Mouse (Mus musculus) MEL (cell line): ENCODE measurements around the gene Ntrk3. TPM values are rescaled to one million over a fixed set of nuclear protein-coding genes. Genes with fewer than 3 reads are reported as not detected.

Experiments used
- DNase-seq: peaks from one replicate; pipeline ENCODE4 v3.0.0; 2011; ENCODE audit warnings: low read depth, low spot score
- H3K27ac ChIP-seq: 2 replicates; pipeline ENCODE4 v1.5.1; 2012; ENCODE audit warnings: low read depth, mild to moderate bottlenecking, control low read depth, low read length, moderate library complexity; ENCODE audit not compliant: control insufficient read depth
- H3K27me3 ChIP-seq, 2 experiments: fragments of 150-350 bp in 1 of 2; sonication (generic) in 1 of 2; 2 replicates each; pipeline ENCODE4 v1.6.1; 2012; ENCODE audit warnings: low read length in 2 of 2, mild to moderate bottlenecking in 2 of 2, improper control_type of control experiment in 1 of 2, moderate library complexity in 1 of 2; ENCODE audit not compliant: insufficient read depth in 2 of 2, control insufficient read depth in 1 of 2
- H3K36me3 ChIP-seq, 2 experiments: 2 replicates each; pipeline ENCODE4 v1.6.1; 2012 to 2014; ENCODE audit warnings: low read length in 2 of 2, improper control_type of control experiment in 1 of 2, inconsistent platforms in 1 of 2, mild to moderate bottlenecking in 1 of 2; ENCODE audit not compliant: insufficient read depth in 2 of 2, control insufficient read depth in 1 of 2
- H3K4me1 ChIP-seq, 2 experiments: fragments of 150-350 bp in 1 of 2; sonication (generic) in 1 of 2; 2 replicates each; pipeline ENCODE4 v1.6.1; 2012; ENCODE audit warnings: low read length in 2 of 2, improper control_type of control experiment in 1 of 2, mild to moderate bottlenecking in 1 of 2; ENCODE audit not compliant: insufficient read depth in 2 of 2, control insufficient read depth in 1 of 2
- H3K4me3 ChIP-seq, 2 experiments: fragments of 150-350 bp in 1 of 2; sonication (generic) in 1 of 2; 2 replicates each; pipeline ENCODE4 v1.5.1; 2012; ENCODE audit warnings: low read depth in 2 of 2, low read length in 2 of 2, mild to moderate bottlenecking in 2 of 2, moderate library complexity in 2 of 2, control low read depth in 1 of 2, improper control_type of control experiment in 1 of 2; ENCODE audit not compliant: control insufficient read depth in 1 of 2, insufficient read depth in 1 of 2
- H3K79me2 ChIP-seq: 2 replicates; pipeline ENCODE4 v1.6.1; 2012; ENCODE audit warnings: mild to moderate bottlenecking, low read length, moderate library complexity; ENCODE audit not compliant: control insufficient read depth, poor library complexity, insufficient read depth
- H3K9ac ChIP-seq: 2 replicates; pipeline ENCODE4 v1.6.1; 2012; ENCODE audit warnings: low read depth, mild to moderate bottlenecking, control low read depth, low read length, moderate library complexity; ENCODE audit not compliant: control insufficient read depth, poor library complexity, severe bottlenecking
- H3K9me3 ChIP-seq: fragments of 150-350 bp; sonication (generic); replicated peaks from 2 replicates; pipeline ENCODE4 v1.6.1; 2012; ENCODE audit warnings: mild to moderate bottlenecking, low read length, improper control_type of control experiment, moderate library complexity; ENCODE audit not compliant: insufficient read depth
- BHLHE40 ChIP-seq: IDR thresholded peaks from 2 replicates; pipeline ENCODE4 v1.6.1; 2012; ENCODE audit warnings: low read depth, mild to moderate bottlenecking, inconsistent platforms, low read length, improper control_type of control experiment, borderline replicate concordance
- CHD1 ChIP-seq: IDR thresholded peaks from 2 replicates; pipeline ENCODE4 v1.6.1; 2012; ENCODE audit warnings: low read depth, mild to moderate bottlenecking, inconsistent platforms, low read length, improper control_type of control experiment
- CHD2 ChIP-seq: IDR thresholded peaks from 2 replicates; pipeline ENCODE4 v1.6.1; 2011; ENCODE audit warnings: low read length, improper control_type of control experiment
- CTCF ChIP-seq, 3 experiments: IDR thresholded peaks in 2 of 3; conservative IDR thresholded peaks in 1 of 3; 2 replicates each; pipeline ENCODE4 v1.5.1; 2011 to 2012; ENCODE audit warnings: low read length in 3 of 3, low read depth in 2 of 3, mild to moderate bottlenecking in 2 of 3, improper control_type of control experiment in 1 of 3, inconsistent platforms in 1 of 3, mixed read lengths in 1 of 3, moderate library complexity in 1 of 3; ENCODE audit not compliant: control insufficient read depth in 1 of 3, insufficient read depth in 1 of 3, poor library complexity in 1 of 3, severe bottlenecking in 1 of 3
- ELF1 ChIP-seq: IDR thresholded peaks from 2 replicates; pipeline ENCODE4 v1.6.1; 2014; ENCODE audit warnings: low read depth, mild to moderate bottlenecking, inconsistent platforms, low read length, improper control_type of control experiment, moderate library complexity
- EP300 ChIP-seq, 2 experiments: IDR thresholded peaks; 2 replicates each; pipeline ENCODE4 v1.6.1; 2011; ENCODE audit warnings: improper control_type of control experiment in 2 of 2, low read length in 2 of 2, low read depth in 1 of 2, mild to moderate bottlenecking in 1 of 2
- ETS1 ChIP-seq: IDR thresholded peaks from 2 replicates; pipeline ENCODE4 v1.6.1; 2012; ENCODE audit warnings: low read depth, mild to moderate bottlenecking, inconsistent platforms, low read length, improper control_type of control experiment, moderate library complexity
- GATA1 ChIP-seq: IDR thresholded peaks from 2 replicates; pipeline ENCODE4 v1.6.1; 2011; ENCODE audit warnings: low read depth, low read length, improper control_type of control experiment
- HCFC1 ChIP-seq: IDR thresholded peaks from 2 replicates; pipeline ENCODE4 v1.6.1; 2012; ENCODE audit warnings: low read depth, mild to moderate bottlenecking, inconsistent platforms, low read length, improper control_type of control experiment, moderate library complexity
- JUND ChIP-seq: IDR thresholded peaks from 2 replicates; pipeline ENCODE4 v1.6.1; 2011; ENCODE audit warnings: low read depth, mild to moderate bottlenecking, improper control_type of control experiment, low read length
- KAT2A ChIP-seq: conservative IDR thresholded peaks from 2 replicates; pipeline ENCODE4 v1.6.1; 2012; ENCODE audit warnings: low read depth, low read length, improper control_type of control experiment, inconsistent platforms
- MAFK ChIP-seq: IDR thresholded peaks from 2 replicates; pipeline ENCODE4 v1.6.1; 2011; ENCODE audit warnings: low read depth, mild to moderate bottlenecking, low read length, improper control_type of control experiment, borderline replicate concordance
- MAX ChIP-seq: IDR thresholded peaks from 2 replicates; pipeline ENCODE4 v1.6.1; 2011; ENCODE audit warnings: low read length, improper control_type of control experiment
- MYB ChIP-seq: IDR thresholded peaks from 2 replicates; pipeline ENCODE4 v1.6.1; 2011; ENCODE audit warnings: mild to moderate bottlenecking, low read depth, low read length, improper control_type of control experiment
- NELFE ChIP-seq: IDR thresholded peaks from 2 replicates; pipeline ENCODE4 v1.6.1; 2011; ENCODE audit warnings: low read depth, low read length, improper control_type of control experiment
- NRF1 ChIP-seq: IDR thresholded peaks from 2 replicates; pipeline ENCODE4 v1.6.1; 2014; ENCODE audit warnings: low read depth, mild to moderate bottlenecking, inconsistent platforms, low read length, improper control_type of control experiment, moderate library complexity; ENCODE audit not compliant: poor library complexity, insufficient read depth, severe bottlenecking
- POLR2A ChIP-seq, 2 experiments: IDR thresholded peaks; 2 replicates each; pipeline ENCODE4 v1.6.1; 2011 to 2012; ENCODE audit warnings: low read length in 2 of 2, mild to moderate bottlenecking in 2 of 2, control low read depth in 1 of 2, improper control_type of control experiment in 1 of 2, low read depth in 1 of 2, moderate library complexity in 1 of 2; ENCODE audit not compliant: control insufficient read depth in 1 of 2, insufficient read depth in 1 of 2, poor library complexity in 1 of 2
- POLR2AphosphoS2 ChIP-seq: IDR thresholded peaks from 2 replicates; pipeline ENCODE4 v1.6.1; 2011; ENCODE audit warnings: low read length, improper control_type of control experiment
- POLR2AphosphoS5 ChIP-seq: IDR thresholded peaks from 2 replicates; pipeline ENCODE4 v1.6.1; 2012; ENCODE audit warnings: low read depth, borderline replicate concordance, mild to moderate bottlenecking, inconsistent platforms, low read length, moderate library complexity, mixed read lengths
- RAD21 ChIP-seq: IDR thresholded peaks from 2 replicates; pipeline ENCODE4 v1.6.1; 2011; ENCODE audit warnings: mild to moderate bottlenecking, low read depth, low read length, improper control_type of control experiment
- RCOR1 ChIP-seq: IDR thresholded peaks from 2 replicates; pipeline ENCODE4 v1.6.1; 2012; ENCODE audit warnings: low read depth, mild to moderate bottlenecking, inconsistent platforms, low read length, improper control_type of control experiment
- SIN3A ChIP-seq: IDR thresholded peaks from 2 replicates; pipeline ENCODE4 v1.6.1; 2012; ENCODE audit warnings: low read length, improper control_type of control experiment, inconsistent platforms
- TAL1 ChIP-seq: IDR thresholded peaks from 2 replicates; pipeline ENCODE4 v1.6.1; 2012; ENCODE audit warnings: mild to moderate bottlenecking, inconsistent platforms, low read length, moderate library complexity, mixed read lengths
- TCF12 ChIP-seq: IDR thresholded peaks from 2 replicates; pipeline ENCODE4 v1.6.1; 2014; ENCODE audit warnings: low read depth, mild to moderate bottlenecking, inconsistent platforms, low read length, improper control_type of control experiment, moderate library complexity
- USF1 ChIP-seq: IDR thresholded peaks from 2 replicates; pipeline ENCODE4 v1.6.1; 2014; ENCODE audit warnings: low read depth, mild to moderate bottlenecking, inconsistent platforms, low read length, improper control_type of control experiment, moderate library complexity
- USF2 ChIP-seq, 2 experiments: IDR thresholded peaks; 2 replicates each; pipeline ENCODE4 v1.6.1; 2011 to 2012; ENCODE audit warnings: improper control_type of control experiment in 2 of 2, low read length in 2 of 2, borderline replicate concordance in 1 of 2, inconsistent platforms in 1 of 2, low read depth in 1 of 2, mild to moderate bottlenecking in 1 of 2; ENCODE audit not compliant: insufficient read depth in 1 of 2
- ZC3H11A ChIP-seq: IDR thresholded peaks from 2 replicates; pipeline ENCODE4 v1.6.1; 2012; ENCODE audit warnings: low read depth, mild to moderate bottlenecking, inconsistent platforms, low read length, improper control_type of control experiment
- ZKSCAN1 ChIP-seq: IDR thresholded peaks from 2 replicates; pipeline ENCODE4 v1.6.1; 2012; ENCODE audit warnings: low read depth, mild to moderate bottlenecking, inconsistent platforms, low read length, improper control_type of control experiment, moderate library complexity
- ZMIZ1 ChIP-seq: IDR thresholded peaks from 2 replicates; pipeline ENCODE4 v1.6.1; 2012; ENCODE audit warnings: low read depth, mild to moderate bottlenecking, inconsistent platforms, low read length, improper control_type of control experiment, moderate library complexity
- polyA plus RNA-seq, 2 experiments: library from polyadenylated mRNA; stranded (reverse) in 1 of 2; unstranded in 1 of 2; fragments of >175 nt in 1 of 2; fragments of >200 nt in 1 of 2; gene quantifications; 2 replicates each; pipeline versions ENCODE4 v1.2.1 to v1.2.4; 2012; ENCODE audit warnings: low replicate concordance in 2 of 2, low read depth in 1 of 2; ENCODE audit not compliant: insufficient read length in 2 of 2, insufficient read depth in 1 of 2, missing spikeins in 1 of 2
- total RNA-seq: library from RNA; depleted of rRNA; stranded (reverse); fragments of 300-350 nt; gene quantifications from 2 replicates; pipeline ENCODE4 v1.2.3, GENCODE M21; 2012

The Ntrk3 gene
- total and polyA plus RNA-seq, 3 experiments, result 0.04 TPM; not detected in 2

- no peak for TF ChIP-seq POLR2A (IDR thresholded peaks at IDR 0.05; ENCODE audit: control insufficient read depth in 1 of 2, insufficient read depth in 1 of 2, low read depth in 1 of 2, low read length in 2 of 2, poor library complexity in 1 of 2)
- no peak for TF ChIP-seq CHD1
- TF ChIP-seq POLR2AphosphoS5, result no peak
- no peak for TF ChIP-seq KAT2A
- no peak for TF ChIP-seq ZC3H11A
- TF ChIP-seq USF2 (IDR thresholded peaks at IDR 0.05; ENCODE audit: borderline replicate concordance in 1 of 2, insufficient read depth in 1 of 2, low read depth in 1 of 2, low read length in 2 of 2), result no peak
- TF ChIP-seq HCFC1, result 0 out of 2 replicates have a peak, but pooled peaks have one; percentile 27
- no peak for TF ChIP-seq ZMIZ1
- no peak for TF ChIP-seq NRF1
- peak; percentile 85 to 86 for TF ChIP-seq EP300 (IDR thresholded peaks at IDR 0.05; ENCODE audit: low read depth in 1 of 2, low read length in 2 of 2)
- TF ChIP-seq ELF1, result no peak
- TF ChIP-seq MAX, result no peak
- TF ChIP-seq BHLHE40, result no peak
- no peak for TF ChIP-seq POLR2AphosphoS2
- no peak for TF ChIP-seq NELFE
- TF ChIP-seq, all 39 proteins: peak for 8
Observed at GRCm38 (mm10) chr7:78695200-78695599, 42.6 kb downstream of the Ntrk3 start (continued).

GRCm38 (mm10) chr7:78693148-78693547 is 44.7 kb downstream of the Ntrk3 start:
- DNase-seq, result peak; percentile 60
- Histone ChIP-seq H3K4me1 (peaks cover 14 to 21% of the 10 kb centered on the region in 2 experiments), H3K36me3 (peaks cover 0 to 22% of the 10 kb centered on the region in 2 experiments; a peak in 2 of 4 replicates), H3K9ac (no peak overlapping the region), H3K27ac (peak overlapping the region; percentile 69), H3K4me3 (no peak overlapping the region), H3K79me2 (no peaks in the 10 kb centered on the region), H3K9me3 (no peaks in the 10 kb centered on the region), H3K27me3 (no peaks in the 10 kb centered on the region)
- TF ChIP-seq RCOR1 (no peak), TCF12 (peak; percentile 87), ETS1 (peak; percentile 40; the same call in 1 of the 2 replicates), SIN3A (peak; percentile 33; the same call in 1 of the 2 replicates), ELF1 (no peak), USF2 (IDR thresholded peaks at IDR 0.05; ENCODE audit: borderline replicate concordance in 1 of 2, insufficient read depth in 1 of 2, low read depth in 1 of 2, low read length in 2 of 2) (no peak), JUND (no peak), CHD1 (no peak), ZMIZ1 (no peak), MAFK (no peak), GATA1 (peak; percentile 63), POLR2AphosphoS2 (no peak), CHD2 (no peak), CTCF (IDR thresholded peaks at IDR 0.05 in 2 of 3, conservative IDR thresholded peaks at IDR 0.05 in 1 of 3; ENCODE audit: control insufficient read depth in 1 of 3, insufficient read depth in 1 of 3, low read depth in 2 of 3, low read length in 3 of 3, poor library complexity in 1 of 3, severe bottlenecking in 1 of 3) (no peak), ZC3H11A (no peak), POLR2A (IDR thresholded peaks at IDR 0.05; ENCODE audit: control insufficient read depth in 1 of 2, insufficient read depth in 1 of 2, low read depth in 1 of 2, low read length in 2 of 2, poor library complexity in 1 of 2) (no peak), MYB (peak; percentile 56; the same call in 1 of the 2 replicates), RAD21 (no peak), EP300 (IDR thresholded peaks at IDR 0.05; ENCODE audit: low read depth in 1 of 2, low read length in 2 of 2) (peak; percentile 85 to 91), TAL1 (peak; percentile 56), MAX (no peak), ZKSCAN1 (no peak), USF1 (no peak)
